Mouse (Mus musculus) testis, adult 2 months (tissue): ENCODE data around the gene Gm49384. TPM values are rescaled to one million over a fixed set of nuclear protein-coding genes. Genes with fewer than 3 reads are reported as not detected.

Experiments
- H3K27ac ChIP-seq: fragments of 200-500 bp; 2 replicates; pipeline ENCODE4 v1.5.1; 2012; ENCODE audit warnings: low read depth, low read length; ENCODE audit not compliant: control insufficient read depth, insufficient read depth
- H3K27me3 ChIP-seq: fragments of 200-500 bp; 2 replicates; pipeline ENCODE4 v1.6.1; 2012; ENCODE audit warnings: mild to moderate bottlenecking, low read length, moderate library complexity; ENCODE audit not compliant: control insufficient read depth, insufficient read depth
- H3K36me3 ChIP-seq: fragments of 200-500 bp; 2 replicates; pipeline ENCODE4 v1.6.1; 2012; ENCODE audit warnings: mild to moderate bottlenecking, low read length; ENCODE audit not compliant: control insufficient read depth, insufficient read depth
- H3K4me1 ChIP-seq: fragments of 200-500 bp; 2 replicates; pipeline ENCODE4 v1.6.1; 2012; ENCODE audit warnings: low read length; ENCODE audit not compliant: control insufficient read depth, insufficient read depth
- H3K4me3 ChIP-seq: fragments of 200-500 bp; 2 replicates; pipeline ENCODE4 v1.5.1; 2012; ENCODE audit warnings: low read depth, mild to moderate bottlenecking, low read length, moderate library complexity, mixed read lengths; ENCODE audit not compliant: control insufficient read depth
- CTCF ChIP-seq: fragments of 200-500 bp; IDR thresholded peaks from 2 replicates; pipeline ENCODE4 v1.5.1; 2012; ENCODE audit warnings: low read depth, mild to moderate bottlenecking, inconsistent platforms, low read length, moderate library complexity; ENCODE audit not compliant: control insufficient read depth, insufficient read depth, insufficient replicate concordance
- POLR2A ChIP-seq: fragments of 200-500 bp; IDR thresholded peaks from 2 replicates; pipeline ENCODE4 v1.6.1; 2012; ENCODE audit warnings: low read depth, mild to moderate bottlenecking, inconsistent platforms, low read length, moderate library complexity; ENCODE audit not compliant: control insufficient read depth
- polyA plus RNA-seq: library from polyadenylated mRNA; depleted of rRNA; stranded (reverse); fragments of >200 nt; gene quantifications from 2 replicates; pipeline ENCODE4 v1.2.3, GENCODE M21; 2012; rRNA removed

The Gm49384 gene
- polyA plus RNA-seq, 1 experiment: 0.20 TPM

GRCm38 (mm10) chr12:69147166-69147735 is 56.8 kb downstream of the Gm49384 start:
- Histone ChIP-seq H3K4me3 (no peak overlapping the region), H3K27me3 (no peaks in the 10 kb centered on the region), H3K4me1 (peaks cover 8% of the 10 kb centered on the region), H3K36me3 (no peaks in the 10 kb centered on the region), H3K27ac (0 out of 2 replicates have a peak overlapping the region, but pooled peaks have one; percentile 12)
- TF ChIP-seq POLR2A: no peak
- no peak for TF ChIP-seq CTCF

- no peak overlapping the region for H3K27ac ChIP-seq
- TF ChIP-seq CTCF: no peak
- peak; percentile 19; the same call in 1 of the 2 replicates for TF ChIP-seq POLR2A
- no peak overlapping the region for H3K4me3 ChIP-seq
- H3K36me3 ChIP-seq: no peaks in the 10 kb centered on the region
- peaks cover 10% of the 10 kb centered on the region for H3K4me1 ChIP-seq
- H3K27me3 ChIP-seq: no peaks in the 10 kb centered on the region
These were observed 60.6 kb downstream of the Gm49384 start for GRCm38 (mm10) chr12:69143460-69143859.

GRCm38 (mm10) chr12:69139841-69140240 is 64.2 kb downstream of the Gm49384 start:
- Histone ChIP-seq H3K27me3 (no peaks in the 10 kb centered on the region), H3K4me3 (no peak overlapping the region), H3K27ac (no peak overlapping the region), H3K36me3 (no peaks in the 10 kb centered on the region), H3K4me1 (peaks cover 10% of the 10 kb centered on the region)
- no peak for TF ChIP-seq POLR2A
- no peak for TF ChIP-seq CTCF

Other genes with a start within 250 kb of the Gm49384 start
- gene Rps29, start 45.1 kb downstream of the Gm49384 start, polyA plus RNA-seq: 1,043 and 1,232 TPM in 2 replicates
- 2.3 and 3.3 TPM in 2 replicates for gene Lrr1, start 35.5 kb downstream of the Gm49384 start, polyA plus RNA-seq
- gene Rpl36al, start 20.2 kb downstream of the Gm49384 start, polyA plus RNA-seq: 144 and 183 TPM in 2 replicates
- 10.2 and 12.0 TPM in 2 replicates for gene Mgat2, start 20.1 kb downstream of the Gm49384 start, polyA plus RNA-seq
- gene Gm49383, start 7.2 kb downstream of the Gm49384 start, polyA plus RNA-seq: 0.11 TPM in 1 of 2 replicates, not detected in the other
- gene Dnaaf2, start 5.8 kb downstream of the Gm49384 start, polyA plus RNA-seq: 22.3 and 28.3 TPM in 2 replicates
- 46.0 and 63.4 TPM in 2 replicates for gene Pole2, start 23.9 kb upstream of the Gm49384 start, polyA plus RNA-seq
- 66.4 and 82.1 TPM in 2 replicates for gene Klhdc1, start 36.9 kb upstream of the Gm49384 start, polyA plus RNA-seq
- 54.6 and 56.8 TPM in 2 replicates for gene Klhdc2, start 92.4 kb upstream of the Gm49384 start, polyA plus RNA-seq
- 6.2 and 9.2 TPM in 2 replicates for gene Nemf, start 152.9 kb upstream of the Gm49384 start, polyA plus RNA-seq
- 32.4 and 37.2 TPM in 2 replicates for gene Arf6, start 167.9 kb upstream of the Gm49384 start, polyA plus RNA-seq
- 26.1 and 49.9 TPM in 2 replicates for gene Gm9887, start 168.2 kb upstream of the Gm49384 start, polyA plus RNA-seq